Comparison of ENCODE assay signal across 17 mouse cellular contexts in genomic region chr2:83552329-83552728, GRCm38 (mm10).
DNase-seq lines count a peak whose midpoint lies in the region; ATAC-seq and TF ChIP-seq lines count a peak whose summit lies in the region.
"Had no signal": no experiment of that assay in that cellular context is flagged by ENCODE, and none has a peak within 500 bp of the region (broad histone marks: within the 10 kb centered on the region; RNA-seq: fewer than 3 reads in every experiment).

No protein-coding gene starts in this region.

- H3K27me3 ChIP-seq in forebrain, embryonic 14.5 days (replicated peaks; ENCODE audit: control insufficient read depth, insufficient read depth, low read length): no peaks in the 10 kb centered on the region
- no peaks in the 10 kb centered on the region for H3K27me3 ChIP-seq in forebrain, embryonic 13.5 days
- H3K27me3 ChIP-seq: hindbrain, embryonic 12.5 days; liver, embryonic 13.5 days had no signal

- no peaks in the 10 kb centered on the region for H3K36me3 ChIP-seq in forebrain, embryonic 14.5 days (ENCODE audit: control insufficient read depth, insufficient read depth, low read length)
- H3K36me3 ChIP-seq in forebrain, embryonic 13.5 days (ENCODE audit: poor library complexity, severe bottlenecking): no peaks in the 10 kb centered on the region
- H3K36me3 ChIP-seq: hindbrain, embryonic 12.5 days; limb, embryonic 10.5 days; liver, embryonic 13.5 days had no signal

- no peak overlapping the region for H3K4me2 ChIP-seq in forebrain, embryonic 14.5 days (ENCODE audit: low read length)
- H3K4me2 ChIP-seq in forebrain, embryonic 13.5 days: no peak overlapping the region
- H3K4me2 ChIP-seq: hindbrain, embryonic 12.5 days; liver, embryonic 13.5 days had no signal

- H3K4me1 ChIP-seq in forebrain, embryonic 14.5 days (ENCODE audit: control insufficient read depth, insufficient read depth, low read length): no peaks in the 10 kb centered on the region
- no peaks in the 10 kb centered on the region for H3K4me1 ChIP-seq in forebrain, embryonic 13.5 days
- H3K4me1 ChIP-seq: hindbrain, embryonic 12.5 days; limb, embryonic 10.5 days; liver, embryonic 13.5 days had no signal

- H3K4me3 ChIP-seq in forebrain, embryonic 14.5 days (ENCODE audit: low read depth, low read length): no peak overlapping the region
- H3K4me3 ChIP-seq in forebrain, embryonic 13.5 days: no peak overlapping the region
- H3K4me3 ChIP-seq in layer of hippocampus, adult 2 months: no peak overlapping the region
- H3K4me3 ChIP-seq: erythroblast, embryonic 14.5 days; hindbrain, embryonic 12.5 days; limb, embryonic 10.5 days; liver, embryonic 13.5 days; myocyte had no signal

- ATAC-seq in forebrain, embryonic 14.5 days: no peak
- no peak for ATAC-seq in forebrain, embryonic 13.5 days

- WGBS in forebrain, embryonic 14.5 days: 58% methylated on average over 3 of the region's 3 CpGs
- 64% methylated on average over 3 of the region's 3 CpGs for WGBS in forebrain, embryonic 13.5 days

- no peak overlapping the region for H3K9ac ChIP-seq in forebrain, embryonic 14.5 days (ENCODE audit: low read length)
- no peak overlapping the region for H3K9ac ChIP-seq in forebrain, embryonic 13.5 days
- H3K9ac ChIP-seq: hindbrain, embryonic 12.5 days; liver, embryonic 13.5 days had no signal

- TF ChIP-seq CTCF in layer of hippocampus, adult 2 months (conservative IDR thresholded peaks at IDR 0.05): peak; percentile 61

- DNase-seq in forebrain, embryonic 14.5 days (ENCODE audit: low spot score): peak; percentile 6
- DNase-seq in layer of hippocampus, adult 2 months (ENCODE audit: low spot score in 2 of 2): no peak
- no peak for DNase-seq in layer of hippocampus, adult 8-10 months (ENCODE audit: low spot score in 2 of 2)
- DNase-seq in A20 (ENCODE audit: low read depth, low spot score): peak; percentile 16
- peak; percentile 11 for DNase-seq in ZHBTc4 (ENCODE audit: low read depth, low spot score)
- DNase-seq in urinary bladder, postnatal 25 days (ENCODE audit: low spot score): no peak
- DNase-seq: gastrocnemius, postnatal 36 days; kidney, adult 18-20 months; kidney, postnatal 36 days; liver, embryonic 13.5 days; lung, postnatal 10 days; right cerebral cortex, postnatal 14 days had no signal

- no peak overlapping the region for H3K27ac ChIP-seq in forebrain, embryonic 14.5 days (ENCODE audit: low read depth, low read length)
- no peak overlapping the region for H3K27ac ChIP-seq in forebrain, embryonic 13.5 days
- H3K27ac ChIP-seq in layer of hippocampus, adult 2 months: no peak overlapping the region
- H3K27ac ChIP-seq: hindbrain, embryonic 12.5 days; limb, embryonic 10.5 days; liver, embryonic 13.5 days had no signal

- no peaks in the 10 kb centered on the region for H3K9me3 ChIP-seq in forebrain, embryonic 14.5 days (replicated peaks; ENCODE audit: control insufficient read depth, low read length)
- H3K9me3 ChIP-seq in forebrain, embryonic 13.5 days (replicated peaks): no peaks in the 10 kb centered on the region
- H3K9me3 ChIP-seq: hindbrain, embryonic 12.5 days; limb, embryonic 10.5 days; liver, embryonic 13.5 days had no signal

Comparison
In these comparisons a context has a peak if more than half of its experiments do, and no peak if none do; other contexts are left out.
1. DNase-seq: peak in forebrain, embryonic 14.5 days (single experiment), A20 (single experiment) and ZHBTc4 (single experiment); none in layer of hippocampus, adult 2 months (0 of 2), layer of hippocampus, adult 8-10 months (0 of 2) and urinary bladder, postnatal 25 days (single experiment).